Mouse (Mus musculus) NIH3T3 (cell line): Measurements from ENCODE around the gene Snx30.

ENCODE experiments used
- DNase-seq: peaks from one replicate; pipeline ENCODE4 v3.0.0-alpha.2; 2012; ENCODE audit warnings: low read depth

Gene Snx30

DNA sequence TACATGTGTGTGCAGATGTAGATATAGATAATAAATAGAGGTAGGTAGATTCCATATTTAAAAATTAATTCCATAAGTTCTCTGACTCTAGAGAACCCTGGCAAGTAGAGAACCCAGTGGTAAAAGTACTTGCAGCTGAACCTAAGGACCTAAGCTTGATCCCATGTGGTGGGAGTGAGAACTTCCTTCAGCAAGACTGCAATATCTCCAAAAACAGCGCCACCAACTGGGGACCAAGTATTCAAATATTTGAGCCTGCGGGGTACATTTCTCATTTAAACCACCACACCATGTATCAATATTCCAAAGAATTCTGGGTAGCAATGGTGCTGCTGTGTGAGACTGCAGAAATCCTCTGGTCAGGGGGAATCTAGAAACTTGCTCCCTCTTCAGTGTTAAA lies 11.5 kb upstream of the Snx30 start:
- DNase-seq = no peak

DNA sequence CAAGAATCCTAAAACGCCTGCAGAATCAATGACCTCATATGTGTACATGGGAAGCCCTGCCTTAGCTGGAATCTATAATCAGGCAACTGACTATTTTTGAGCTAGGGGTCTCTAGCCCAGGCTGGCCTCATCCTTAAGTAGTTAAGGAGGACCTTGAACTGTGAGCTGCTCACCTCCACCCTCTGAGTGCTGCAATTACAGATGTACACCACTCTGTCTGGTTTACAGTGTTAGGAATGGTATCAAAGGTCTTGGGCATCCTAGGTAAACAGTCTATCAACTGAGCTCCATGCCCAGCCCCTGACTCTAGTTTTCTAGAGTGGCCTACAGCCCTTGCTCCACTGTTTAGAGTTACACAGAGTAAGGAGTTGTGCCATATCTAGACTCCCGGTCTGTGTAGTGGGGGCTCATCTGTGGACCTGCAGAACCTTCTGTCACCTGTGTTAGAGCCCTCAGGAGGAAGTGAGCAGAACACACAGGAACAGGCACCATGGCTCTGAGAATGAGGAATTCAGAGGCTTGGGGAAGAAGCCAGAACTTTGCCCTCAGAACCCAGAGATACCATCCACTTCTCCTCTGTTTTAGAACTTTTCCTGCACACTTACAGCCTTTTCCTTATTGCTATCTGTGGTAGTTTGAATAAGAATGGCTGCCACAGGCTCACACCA lies 9.7 kb upstream of the Snx30 start:
- no peak for DNase-seq

GRCm38 (mm10) chr4:59800181-59800580 lies 5.5 kb upstream of the Snx30 start:
- DNase-seq = peak; percentile 78

DNA sequence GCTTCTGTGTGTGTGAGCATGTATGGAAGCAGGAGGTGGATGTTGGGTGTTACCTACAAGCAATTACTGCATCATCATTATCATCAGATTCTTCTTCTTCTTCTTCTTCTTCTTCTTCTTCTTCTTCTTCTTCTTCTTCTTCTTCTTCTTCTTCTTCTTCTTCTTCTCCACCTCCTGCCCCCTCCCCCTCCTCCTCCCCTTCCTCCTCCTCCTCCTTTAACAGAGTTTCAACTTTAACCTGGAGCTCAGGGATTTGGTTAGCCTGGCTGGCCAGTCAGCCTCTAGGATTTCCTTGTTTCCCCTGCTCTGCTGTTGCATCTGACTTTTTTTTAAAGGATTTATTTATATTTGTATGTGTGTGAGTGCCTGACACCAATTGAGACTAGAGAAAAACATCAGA lies 4.2 kb upstream of the Snx30 start, which contains the start of gene Inip:
Gene Inip (minus strand): TSS at position 101 of the 400 bp plus-strand sequence.
- no peak for DNase-seq

DNA sequence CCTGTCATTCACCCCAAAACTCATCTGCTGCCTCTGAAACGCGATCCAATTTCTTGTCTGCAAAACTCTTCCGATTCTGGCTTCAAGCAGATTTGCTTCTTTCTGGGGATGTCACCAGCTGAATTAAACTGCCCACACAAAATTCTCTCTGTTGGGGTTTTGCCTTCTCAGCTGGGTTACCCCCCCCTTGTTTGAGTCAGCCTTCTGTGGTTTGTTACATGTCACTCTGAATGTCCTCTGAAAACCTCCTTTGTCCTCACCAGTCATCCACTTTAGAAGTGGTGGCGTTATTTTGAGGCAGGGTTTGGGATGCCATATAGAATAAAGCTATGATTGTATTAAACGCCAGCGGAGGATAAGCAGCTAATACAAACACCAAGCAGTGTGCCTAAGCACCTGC lies 3.5 kb upstream of the Snx30 start:
- no peak for DNase-seq

- DNase-seq = no peak
Observed at GRCm38 (mm10) chr4:59802792-59803191, 2.8 kb upstream of the Snx30 start.

- DNase-seq = no peak
Observed at GRCm38 (mm10) chr4:59803358-59803757, 2.3 kb upstream of the Snx30 start.

DNA sequence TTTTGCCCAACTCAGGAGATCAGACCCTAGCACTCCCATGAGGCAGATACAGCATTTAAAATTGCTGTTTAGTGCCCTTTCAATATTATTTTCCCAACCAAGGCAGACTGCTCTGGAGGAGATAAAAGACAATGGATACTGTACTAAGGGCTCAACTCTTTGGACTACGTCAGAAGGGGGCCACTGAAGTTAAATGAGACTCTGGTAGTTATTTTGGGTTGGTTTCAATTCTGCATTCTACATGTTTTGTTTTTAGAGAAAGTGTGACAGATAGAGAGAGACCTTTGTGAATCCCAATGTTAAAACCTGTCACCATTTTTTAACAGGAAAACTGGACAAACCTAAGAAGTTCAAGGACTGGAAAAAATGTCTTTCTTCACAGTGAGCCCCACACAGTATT lies 886 bp upstream of the Snx30 start:
- no peak for DNase-seq

DNA sequence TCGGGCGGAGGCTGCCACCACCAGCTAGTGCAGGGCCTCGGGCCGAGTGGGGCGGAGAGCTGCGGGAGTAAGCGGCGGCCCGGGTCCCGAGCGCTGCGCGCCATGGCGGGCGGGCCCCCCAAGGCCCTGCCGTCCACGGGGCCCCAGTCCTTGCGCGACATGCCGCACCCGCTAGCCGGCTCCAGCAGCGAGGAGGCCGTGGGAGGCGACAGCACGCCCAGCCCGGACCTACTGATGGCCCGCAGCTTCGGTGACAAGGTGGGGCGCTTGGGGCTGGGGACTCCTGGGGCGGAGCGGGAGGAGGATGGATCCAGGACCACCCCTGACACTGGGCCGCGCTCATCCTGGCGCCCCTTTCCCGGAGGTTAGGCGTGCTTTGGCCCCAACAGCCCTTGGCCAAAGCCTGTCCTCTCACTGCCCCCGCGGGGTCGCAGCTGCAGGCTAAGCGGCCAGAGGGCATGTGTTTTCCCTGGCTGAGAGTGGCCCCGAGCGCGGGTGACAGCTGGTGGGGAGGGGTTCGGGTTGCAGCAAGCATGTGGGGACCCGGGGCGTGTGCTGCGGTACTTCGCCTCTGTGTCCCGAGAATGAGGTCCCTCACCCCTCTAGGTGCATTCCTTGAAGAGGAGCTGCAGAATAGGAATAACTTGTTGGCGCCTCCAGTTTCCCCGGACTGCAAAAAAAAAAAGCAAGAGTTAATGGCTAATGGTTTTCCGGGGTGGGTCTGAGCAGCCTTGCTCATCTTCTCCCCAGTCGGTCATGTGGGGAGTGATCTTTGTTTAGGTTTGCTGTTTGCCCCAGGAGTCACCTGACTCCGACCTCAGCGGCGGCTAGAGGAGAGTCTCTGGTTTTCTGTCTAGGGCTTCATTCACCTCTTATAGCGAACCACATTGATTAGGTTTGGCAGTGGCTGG lies 583 bp downstream of the Snx30 start:
- peak; percentile 70 for DNase-seq

DNA sequence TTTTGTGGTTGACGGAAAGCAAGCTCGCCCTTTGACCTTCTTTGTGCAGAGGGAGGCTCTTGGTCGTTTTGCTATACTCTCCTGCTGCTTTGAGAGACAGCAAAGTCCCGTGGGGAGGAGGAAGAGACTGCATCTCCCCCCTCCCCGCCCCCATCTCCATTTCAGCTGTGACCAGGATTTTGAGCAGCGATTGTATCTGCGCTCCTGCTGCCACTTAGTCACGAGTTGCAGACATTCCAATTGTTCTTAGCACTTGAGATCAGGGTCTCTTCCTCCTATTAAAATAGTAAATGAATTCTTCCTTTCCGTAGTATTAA lies 1.2 kb downstream of the Snx30 start:
- DNase-seq = no peak

DNA sequence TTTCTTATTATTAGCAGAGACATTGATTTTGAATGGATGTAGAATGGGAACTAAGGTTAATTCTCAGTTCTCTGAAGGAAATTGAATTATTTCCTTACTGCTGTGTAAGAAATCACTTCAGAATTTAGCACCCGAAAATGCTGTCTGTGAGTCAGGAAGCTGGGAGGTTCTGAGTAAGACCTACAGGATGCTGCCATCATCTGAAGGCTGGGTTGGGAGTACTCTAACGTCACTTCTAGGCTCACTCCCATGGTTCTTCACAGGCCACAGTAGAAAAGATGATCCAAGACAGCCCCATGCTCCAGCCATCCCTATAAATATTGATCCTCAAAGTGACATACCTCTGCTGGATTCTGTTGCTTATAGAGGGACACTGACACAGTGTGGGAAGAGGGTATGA lies 1.9 kb downstream of the Snx30 start:
- no peak for DNase-seq

- DNase-seq = no peak
Observed at GRCm38 (mm10) chr4:59808396-59808795, 2.8 kb downstream of the Snx30 start.

DNA sequence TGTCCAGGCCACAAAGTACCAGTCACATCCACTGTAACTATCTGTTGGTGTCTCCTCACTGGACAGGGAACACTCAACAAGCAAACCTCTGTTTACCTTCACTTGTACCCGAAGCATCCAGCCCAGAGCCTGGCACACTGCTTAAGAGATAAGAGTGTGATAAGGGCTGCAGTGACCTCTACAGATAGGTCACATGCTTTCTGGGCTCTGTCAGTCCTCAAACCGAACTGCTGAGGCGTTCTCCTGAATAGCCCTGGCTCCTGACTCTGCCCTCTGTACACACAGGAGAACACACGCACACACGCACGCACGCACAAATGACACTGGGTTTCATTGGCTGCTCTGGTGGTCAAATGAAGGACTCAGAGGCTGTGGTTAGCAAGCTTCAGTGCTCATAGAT lies 8.5 kb downstream of the Snx30 start:
- DNase-seq = no peak

GRCm38 (mm10) chr4:59815121-59815810 lies 9.6 kb downstream of the Snx30 start:
- DNase-seq = peak; percentile 56

GRCm38 (mm10) chr4:59816016-59816415 lies 10.4 kb downstream of the Snx30 start:
- no peak for DNase-seq

DNA sequence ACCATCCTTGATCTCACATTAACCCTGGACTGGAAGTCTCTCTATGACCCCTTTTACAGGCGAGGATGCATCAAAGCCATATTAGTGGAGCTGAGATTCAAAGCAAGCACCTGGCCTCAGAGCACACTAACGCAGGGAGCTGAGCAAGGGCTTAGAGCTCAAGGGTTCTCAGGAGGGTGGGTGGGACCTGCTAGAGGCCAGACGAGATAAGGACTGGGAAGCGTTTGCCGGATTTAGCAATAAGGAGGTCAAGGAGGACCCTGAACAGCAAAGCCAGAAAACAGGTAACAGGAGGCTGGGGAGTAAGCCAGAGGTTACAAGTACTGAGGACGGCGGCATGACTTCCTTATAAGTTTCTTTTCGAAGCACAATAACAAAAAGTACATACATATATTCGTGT lies 10.8 kb downstream of the Snx30 start:
- DNase-seq = no peak

- no peak for DNase-seq
Observed at GRCm38 (mm10) chr4:59817790-59818189, 12.2 kb downstream of the Snx30 start.

DNA sequence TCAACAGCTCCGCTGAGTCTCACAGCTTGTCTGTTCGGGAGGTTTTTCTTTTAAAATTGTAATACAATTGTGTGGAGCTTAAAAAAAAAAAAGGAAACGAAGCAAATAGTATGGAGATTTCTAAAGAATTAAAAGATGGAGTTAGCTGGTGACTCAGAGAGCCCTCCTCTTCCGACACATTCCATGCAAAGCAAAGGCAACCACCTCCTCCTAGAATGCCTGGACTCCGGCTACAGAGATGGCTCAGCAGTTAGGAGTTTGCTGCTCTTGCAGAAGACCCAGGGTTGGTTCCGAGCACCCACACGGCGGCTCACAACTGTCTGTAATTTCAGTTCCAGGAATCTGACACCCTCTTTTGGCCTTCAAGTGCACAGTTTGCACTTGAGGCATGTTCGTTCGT lies 12.9 kb downstream of the Snx30 start:
- DNase-seq = no peak

- DNase-seq = no peak
Observed at GRCm38 (mm10) chr4:59819054-59819472, 13.4 kb downstream of the Snx30 start.

DNA sequence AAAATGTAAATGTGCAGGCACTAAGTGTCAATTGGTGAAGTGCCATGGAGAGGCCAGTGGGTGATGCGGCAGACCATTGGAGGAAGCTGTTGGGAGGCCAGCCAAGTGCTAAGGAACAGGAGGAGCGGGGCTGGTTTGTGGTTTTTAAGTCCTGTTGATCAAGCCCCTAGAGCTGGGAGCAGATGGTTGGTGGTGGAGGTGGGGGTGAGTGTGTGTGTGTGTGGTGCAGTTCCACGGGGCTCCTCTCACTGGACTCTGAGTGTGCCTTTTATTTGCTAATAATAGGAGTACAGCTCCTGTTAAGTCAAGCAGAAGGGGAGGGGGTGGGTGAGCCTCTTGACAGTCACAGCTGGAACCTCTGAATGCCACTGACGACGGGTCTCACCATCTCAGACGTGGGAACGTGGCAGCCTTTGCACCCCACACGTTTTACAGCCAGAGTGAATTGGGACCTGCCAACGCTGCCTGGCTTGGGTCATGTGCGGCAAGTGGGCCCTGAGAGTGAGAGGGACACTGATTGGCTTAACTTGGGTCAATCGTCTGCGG lies 13.9 kb downstream of the Snx30 start:
- DNase-seq = peak; percentile 47

GRCm38 (mm10) chr4:59821516-59821915 lies 15.9 kb downstream of the Snx30 start:
- DNase-seq = no peak

DNA sequence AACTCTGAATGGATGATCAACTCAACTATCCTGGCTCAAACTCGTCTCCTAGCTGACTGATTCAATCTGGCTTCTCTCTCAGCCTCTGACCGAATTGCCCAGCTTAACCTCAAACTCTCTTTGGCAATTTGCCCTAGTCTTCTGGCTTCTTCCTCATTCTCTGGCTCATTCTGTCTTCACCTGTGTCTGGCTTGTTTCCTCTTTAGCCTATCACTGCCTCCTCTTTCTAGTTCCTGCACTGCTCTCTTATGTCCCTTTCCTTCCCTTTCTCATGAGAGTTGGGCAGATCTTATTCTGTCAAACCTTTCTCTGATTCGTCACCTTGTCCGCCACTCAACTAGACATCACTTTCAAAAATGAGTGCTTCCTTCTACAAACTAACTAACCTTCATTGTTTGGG lies 16.5 kb downstream of the Snx30 start:
- DNase-seq = peak; percentile 34

DNA sequence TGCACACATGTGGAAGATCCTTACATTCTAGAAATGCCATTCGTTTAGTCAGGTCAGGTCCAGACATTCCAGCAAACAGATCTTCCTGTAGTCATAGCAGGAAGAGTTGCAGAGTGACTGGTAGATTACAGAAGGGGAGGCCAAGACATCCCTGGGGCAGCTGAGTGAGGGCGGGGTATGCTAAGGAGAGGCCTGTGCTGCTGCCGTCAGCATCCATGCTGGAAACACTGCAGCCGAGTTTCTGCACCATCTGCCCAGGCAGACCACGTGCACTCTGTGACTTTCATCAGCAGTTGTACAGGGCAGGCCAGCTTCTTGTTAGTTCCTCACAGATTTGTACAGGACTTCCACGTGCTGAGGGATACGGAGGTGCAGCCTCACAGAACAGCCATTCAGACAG lies 17.8 kb downstream of the Snx30 start:
- peak; percentile 36 for DNase-seq
